Mouse (Mus musculus) CD4-positive, CD25-positive, alpha-beta regulatory T cell, adult 2 months (primary cell): ENCODE data around the gene Gm9268.
A peak's percentile ranks its signal among the peaks of the same experiment; 100 is the strongest.
"Not testable (repeated sequence)": the region's sequence is repeated elsewhere in the genome, so short reads cannot be mapped to it uniquely, and the experiment has no call there.

ENCODE experiments used
- DNase-seq: peaks from one replicate; pipeline ENCODE4 v3.0.0-alpha.2; 2012; ENCODE audit warnings: low read depth, low spot score

Gene Gm9268

DNA sequence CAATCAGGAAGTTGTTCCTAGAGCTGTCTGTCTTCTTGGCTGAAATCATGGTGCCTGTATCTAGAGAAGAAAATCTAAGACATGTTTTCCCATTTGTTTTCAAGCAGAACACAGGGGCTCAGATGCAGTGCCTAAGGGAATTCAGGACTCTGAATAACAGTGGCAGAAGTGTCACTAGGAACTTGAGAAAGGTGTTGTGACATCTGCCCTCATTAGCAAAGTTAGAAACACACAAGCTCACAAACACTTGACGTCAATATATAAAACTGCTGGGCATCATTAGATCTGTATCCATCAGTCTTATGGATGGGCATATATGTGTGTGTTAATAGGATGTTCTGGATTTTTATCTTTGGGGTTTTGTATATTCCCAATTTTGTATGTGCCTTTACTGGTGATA lies at the start of gene Gm9268:
TSS of gene Gm9268 (plus strand) at position 301 of the 400 bp plus-strand sequence.
- not testable (repeated sequence) for DNase-seq

DNA sequence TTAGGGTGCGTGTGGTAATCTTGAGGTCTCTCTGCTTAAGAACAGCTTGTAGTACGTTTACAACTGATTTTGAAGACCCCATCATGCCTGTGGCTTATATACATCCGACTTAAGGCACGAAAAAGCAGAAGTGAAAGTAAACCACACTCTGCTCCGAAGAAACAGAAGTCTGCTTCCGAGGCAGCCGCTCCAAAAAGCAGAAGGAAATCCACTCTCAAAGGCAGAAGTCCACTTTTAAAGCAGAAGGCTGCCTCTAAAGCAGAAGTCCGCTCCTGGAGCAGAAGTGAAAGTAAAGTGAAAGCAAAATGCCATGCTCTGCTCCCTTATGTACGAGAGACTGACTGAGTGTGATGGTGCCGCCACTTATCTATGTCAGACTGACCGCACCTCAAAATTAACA lies 38.5 kb upstream of the Gm9268 start:
- DNase-seq, result peak; percentile 1

DNA sequence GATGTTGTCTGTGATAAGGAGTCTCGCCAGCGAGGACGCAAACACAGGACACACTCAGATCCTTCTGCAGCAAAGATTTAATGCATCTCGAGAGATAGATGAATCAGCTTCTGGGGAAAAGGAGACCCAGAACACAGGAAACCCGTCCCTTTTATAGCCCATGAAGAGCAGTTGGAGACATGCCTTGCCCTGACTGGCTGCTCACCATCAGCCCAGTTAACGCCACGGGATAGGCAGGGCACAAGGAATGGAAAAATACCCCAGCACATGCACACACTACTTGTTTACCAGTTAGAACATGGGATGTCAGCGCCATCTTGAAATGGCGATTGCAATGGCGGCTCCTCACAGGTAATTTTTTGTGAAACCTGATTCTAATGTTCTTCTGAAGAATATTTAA lies 37.8 kb upstream of the Gm9268 start:
- DNase-seq, result no peak

DNA sequence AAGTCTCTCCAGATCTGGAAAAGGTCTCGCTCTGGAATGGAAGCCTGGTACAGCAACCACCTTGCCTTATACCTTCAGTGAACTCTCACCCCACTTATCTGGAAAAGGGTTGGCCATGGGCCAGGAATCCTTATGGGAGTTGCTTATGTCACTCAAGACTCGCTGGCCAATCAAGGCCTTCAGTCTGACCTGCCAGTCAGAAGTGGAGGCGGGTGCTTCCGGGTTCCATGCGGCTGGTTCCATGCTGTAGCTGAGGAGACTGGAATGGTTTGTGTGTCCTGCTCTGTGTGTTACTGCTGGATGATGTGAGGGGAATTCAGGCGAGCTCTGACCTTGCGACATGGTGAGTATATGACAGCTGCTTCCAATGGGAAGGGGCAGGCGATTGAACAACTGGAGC lies 59.3 kb downstream of the Gm9268 start:
- no peak for DNase-seq
